Comparison of ENCODE assay signal across 9 mouse cellular contexts in the genomic region with DNA sequence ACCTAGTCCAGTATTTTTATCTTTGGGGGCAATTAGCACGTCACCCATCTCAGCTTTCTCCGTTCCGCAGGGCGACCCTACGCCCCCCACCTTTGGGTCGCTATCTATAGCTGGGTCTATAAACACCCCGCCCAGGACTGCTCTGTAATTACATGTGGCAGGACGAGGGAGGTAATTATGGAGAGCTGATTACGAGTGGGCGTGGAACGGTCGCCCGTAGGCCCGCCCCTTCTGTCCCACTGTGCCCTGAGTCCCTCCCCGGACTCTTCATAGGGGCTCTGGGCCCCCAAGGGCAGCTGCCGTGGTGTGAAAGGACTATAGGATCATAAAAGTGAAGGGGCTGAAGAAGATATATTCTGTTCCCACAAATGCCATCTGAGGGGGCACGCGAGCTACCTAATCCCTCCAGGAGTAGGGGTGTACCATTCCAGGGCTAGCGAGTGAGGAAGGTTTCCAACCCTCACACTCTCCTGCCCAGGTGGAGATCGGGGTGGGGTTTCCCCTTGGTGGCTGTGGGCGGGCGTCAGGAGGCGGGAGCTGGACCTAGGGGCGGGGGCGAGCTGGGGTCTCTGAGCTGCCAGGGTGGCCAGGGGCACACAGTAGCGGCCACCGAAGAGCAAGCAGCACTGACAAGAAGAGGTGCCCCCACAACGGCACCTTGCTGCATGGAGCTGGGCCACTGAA. TPM values are rescaled to one million over a fixed set of nuclear protein-coding genes. Genes with fewer than 3 reads are reported as not detected.
DNase-seq lines count a peak whose midpoint lies in the region; ATAC-seq lines count a peak whose summit lies in the region.
"Had no signal": no experiment of that assay in that cellular context is flagged by ENCODE, and none has a peak within 500 bp of the region (broad histone marks: within the 10 kb centered on the region; RNA-seq: fewer than 3 reads in every experiment).

A gene (plus strand): TSS at position 560 of the 684 bp plus-strand sequence.

- 0 out of 2 replicates have a peak within 1 kb of the TSS, but pooled peaks have one; percentile 14 for H3K27ac ChIP-seq in heart, embryonic 10.5 days
- H3K27ac ChIP-seq in forebrain, embryonic 13.5 days: peak within 1 kb of the TSS; percentile 31
- no peak within 1 kb of the TSS; the same call in 1 of the 2 replicates for H3K27ac ChIP-seq in midbrain, embryonic 15.5 days

- H3K4me2 ChIP-seq in forebrain, embryonic 13.5 days: peak within 1 kb of the TSS; percentile 71
- peak within 1 kb of the TSS; percentile 51 for H3K4me2 ChIP-seq in midbrain, embryonic 15.5 days

- WGBS in heart, embryonic 10.5 days: 6% methylated on average over 28 of the region's 28 CpGs
- WGBS in forebrain, embryonic 13.5 days: 5% methylated on average over 28 of the region's 28 CpGs
- 13% methylated on average over 28 of the region's 28 CpGs for WGBS in midbrain, embryonic 15.5 days

- peak; percentile 75 for ATAC-seq in forebrain, embryonic 13.5 days
- peak; percentile 62 for ATAC-seq in midbrain, embryonic 15.5 days (replicated peaks)
- ATAC-seq: Patski had no signal

- H3K27me3 ChIP-seq in heart, embryonic 10.5 days (ENCODE audit: insufficient read depth, poor library complexity, severe bottlenecking): peaks cover 64% of the 10 kb centered on the region
- 0 out of 2 replicates have a peak, but pooled peaks cover 7% of the 10 kb centered on the region for H3K27me3 ChIP-seq in forebrain, embryonic 13.5 days
- no peaks in the 10 kb centered on the region for H3K27me3 ChIP-seq in midbrain, embryonic 15.5 days (replicated peaks)

- peak within 1 kb of the TSS; percentile 41 for H3K4me3 ChIP-seq in heart, embryonic 10.5 days
- peak within 1 kb of the TSS; percentile 36 for H3K4me3 ChIP-seq in forebrain, embryonic 13.5 days
- peak within 1 kb of the TSS; percentile 23 for H3K4me3 ChIP-seq in midbrain, embryonic 15.5 days

- peaks cover 42% of the 10 kb centered on the region for H3K4me1 ChIP-seq in heart, embryonic 10.5 days
- peaks cover 37% of the 10 kb centered on the region for H3K4me1 ChIP-seq in forebrain, embryonic 13.5 days
- H3K4me1 ChIP-seq in midbrain, embryonic 15.5 days: peaks cover 25% of the 10 kb centered on the region

- H3K9ac ChIP-seq in forebrain, embryonic 13.5 days: peak within 1 kb of the TSS; percentile 66
- peak within 1 kb of the TSS; percentile 33 for H3K9ac ChIP-seq in midbrain, embryonic 15.5 days

- H3K9me3 ChIP-seq in heart, embryonic 10.5 days: no peaks in the 10 kb centered on the region
- no peaks in the 10 kb centered on the region for H3K9me3 ChIP-seq in forebrain, embryonic 13.5 days (replicated peaks)
- H3K9me3 ChIP-seq in midbrain, embryonic 15.5 days: no peaks in the 10 kb centered on the region

- peaks cover 39% of the 10 kb centered on the region for H3K36me3 ChIP-seq in heart, embryonic 10.5 days
- H3K36me3 ChIP-seq in forebrain, embryonic 13.5 days (ENCODE audit: poor library complexity, severe bottlenecking): peaks cover 40% of the 10 kb centered on the region
- H3K36me3 ChIP-seq in midbrain, embryonic 15.5 days (replicated peaks): peaks cover 23% of the 10 kb centered on the region

- no peak for DNase-seq in heart, embryonic 10.5 days (ENCODE audit: low spot score)
- DNase-seq in heart, postnatal 14 days: no peak
- DNase-seq in Muller cell, postnatal 12 days (ENCODE audit: inconsistent ontology term): peak; percentile 23
- DNase-seq in layer of hippocampus, postnatal 25 days (ENCODE audit: extremely low spot score in 1 of 2, low spot score in 1 of 2): no peak
- no peak for DNase-seq in urinary bladder, adult 2 months (ENCODE audit: low spot score)
- DNase-seq in lung, adult 18-20 months: no peak

- intact Hi-C loops in heart, postnatal 14 days (cut with DNase I): no loop called here

RNA-seq across cellular contexts. Expression of the gene that starts here (rescaled TPM):
- polyA plus RNA-seq in heart, embryonic 10.5 days (2016; fragmentation: Nextera tagmentation; extraction: Ambion mirVana): 0.38 and 1.0 TPM in 2 replicates
- total RNA-seq in heart, postnatal 14 days (2021): 1 to 10 TPM; 1.5 to 2.7 TPM
- polyA plus RNA-seq in forebrain, embryonic 13.5 days (2015; fragmentation: Nextera tagmentation; extraction: Ambion mirVana): 0.80 and 1.3 TPM in 2 replicates
- total RNA-seq in layer of hippocampus, postnatal 25 days (2021): 10 to 100 TPM; 23.5 to 25.3 TPM
- 3.2 and 4.8 TPM in 2 replicates for polyA plus RNA-seq in midbrain, embryonic 15.5 days (2015; fragmentation: Nextera tagmentation; extraction: Ambion mirVana)
- 0.99 and 1.8 TPM in 2 replicates for polyA plus RNA-seq in urinary bladder, adult 2 months (2012; rRNA removed)

Comparison
In these comparisons a context has a peak if more than half of its experiments do, and no peak if none do; other contexts are left out.
1. RNA of the gene that starts here (total RNA-seq): 23.5 to 25.3 TPM in layer of hippocampus, postnatal 25 days; 1.5 to 2.7 TPM in heart, postnatal 14 days; every median in the first group is over 4 times any median in the second.
2. Peak in every context shown above with its lines, with median percentiles within 50 percentile points of each other: H3K4me3 ChIP-seq.